Mouse (Mus musculus) NIH3T3 (cell line): ENCODE measurements around the gene Card10.

ENCODE experiments used
- DNase-seq: peaks from one replicate; pipeline ENCODE4 v3.0.0-alpha.2; 2012; ENCODE audit warnings: low read depth

Gene Card10

GRCm38 (mm10) chr15:78735431-78736180, 67.2 kb downstream of the Card10 start:
- no peak for DNase-seq

- DNase-seq, result no peak
Measured at GRCm38 (mm10) chr15:78731830-78732229, 71.0 kb downstream of the Card10 start.

GRCm38 (mm10) chr15:78730315-78731049, 72.4 kb downstream of the Card10 start:
- DNase-seq, result no peak

GRCm38 (mm10) chr15:78726697-78727096, 76.1 kb downstream of the Card10 start:
- no peak for DNase-seq
